ENCODE assay signal across 8 mouse cellular contexts in the genomic region with DNA sequence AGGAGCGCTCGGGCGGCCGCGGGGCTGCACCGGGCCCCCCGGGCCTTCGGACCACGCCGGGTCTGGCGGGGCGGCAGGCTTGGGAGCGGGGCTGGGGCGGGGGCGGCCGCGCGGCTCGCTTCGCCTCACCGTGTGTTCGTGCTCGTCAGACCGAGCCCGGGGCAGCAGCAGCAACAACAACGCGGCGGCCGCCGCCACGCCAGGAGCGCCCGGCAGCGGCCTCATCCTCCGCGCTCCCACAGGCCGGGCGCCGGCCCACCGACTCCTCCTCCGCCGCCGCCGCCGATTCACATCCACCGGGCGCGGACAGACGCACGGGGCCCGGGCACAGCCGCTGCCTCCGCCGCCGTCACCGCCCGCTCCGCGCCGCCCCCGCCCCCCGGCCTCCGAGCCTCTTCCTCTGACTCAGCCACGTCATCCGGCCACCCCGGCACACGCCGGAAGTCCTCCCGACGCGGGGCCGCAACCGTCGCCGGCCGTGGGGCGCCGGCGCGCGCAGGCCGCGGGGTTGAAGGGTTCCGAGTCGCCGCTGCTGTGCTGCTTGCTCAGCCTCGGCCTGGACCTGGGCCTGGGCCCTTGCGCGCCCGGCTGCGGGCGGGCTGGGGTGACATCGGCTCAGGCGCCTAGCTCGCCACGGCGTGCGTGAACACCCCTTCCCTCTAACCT. TPM values are rescaled to one million over a fixed set of nuclear protein-coding genes. Genes with fewer than 3 reads are reported as not detected.
A peak's percentile ranks its signal among the peaks of the same experiment; 100 is the strongest.
DNase-seq lines count a peak whose midpoint lies in the region; ATAC-seq and TF ChIP-seq lines count a peak whose summit lies in the region.

TSS of gene Tm9sf3 (minus strand) at position 368 of the 666 bp plus-strand sequence.

- peak within 1 kb of the TSS; percentile 72 for H3K4me2 ChIP-seq in heart, embryonic 12.5 days
- H3K4me2 ChIP-seq in liver, embryonic 12.5 days: peak within 1 kb of the TSS; percentile 85
- H3K4me2 ChIP-seq in stomach, embryonic 15.5 days: peak within 1 kb of the TSS; percentile 70

- peaks cover 44% of the 10 kb centered on the region for H3K79me3 ChIP-seq in C2C12 (ENCODE audit: low read depth)

- no peaks in the 10 kb centered on the region for H3K9me3 ChIP-seq in erythroblast, embryonic 14.5 days (ENCODE audit: control insufficient read depth, low read length)
- H3K9me3 ChIP-seq in heart, embryonic 12.5 days (replicated peaks): no peaks in the 10 kb centered on the region
- no peaks in the 10 kb centered on the region for H3K9me3 ChIP-seq in liver, embryonic 12.5 days (replicated peaks)
- H3K9me3 ChIP-seq in stomach, embryonic 15.5 days: no peaks in the 10 kb centered on the region

- H3K4me1 ChIP-seq in erythroblast, embryonic 14.5 days (ENCODE audit: control insufficient read depth): peaks cover 41% of the 10 kb centered on the region
- H3K4me1 ChIP-seq in heart, embryonic 12.5 days (replicated peaks): peaks cover 36% of the 10 kb centered on the region
- H3K4me1 ChIP-seq in liver, embryonic 12.5 days: peaks cover 48% of the 10 kb centered on the region
- peaks cover 20% of the 10 kb centered on the region; the same call in 1 of the 2 replicates for H3K4me1 ChIP-seq in stomach, embryonic 15.5 days

- WGBS in heart, embryonic 12.5 days: 0% methylated on average over 83 of the region's 98 CpGs
- under 1% methylated on average over 86 of the region's 98 CpGs for WGBS in liver, embryonic 12.5 days (ENCODE audit: insufficient replicate concordance)
- under 1% methylated on average over 78 of the region's 98 CpGs for WGBS in stomach, embryonic 15.5 days

- peaks cover 49% of the 10 kb centered on the region for H3K79me2 ChIP-seq in C2C12 (ENCODE audit: control insufficient read depth, insufficient read depth)

- TF ChIP-seq CTCF in C2C12 (IDR thresholded peaks at IDR 0.05; ENCODE audit: control insufficient read depth, insufficient read depth, insufficient read length): no peak
- TF ChIP-seq CTCF in brain, embryonic 14.5 days (IDR thresholded peaks at IDR 0.05; ENCODE audit: borderline replicate concordance, extremely low read depth, insufficient read depth, insufficient read length): no peak

- peak within 1 kb of the TSS; percentile 100 for H3ac ChIP-seq in C2C12 (ENCODE audit: control insufficient read depth, insufficient read length, low read depth)

- peak within 1 kb of the TSS; percentile 97 for H3K9ac ChIP-seq in heart, embryonic 12.5 days
- H3K9ac ChIP-seq in liver, embryonic 12.5 days: peak within 1 kb of the TSS; percentile 96
- peak within 1 kb of the TSS; percentile 94 for H3K9ac ChIP-seq in stomach, embryonic 15.5 days

- H3K4me3 ChIP-seq in C2C12 (ENCODE audit: insufficient read depth, poor library complexity, severe bottlenecking): peak within 1 kb of the TSS; percentile 73
- peak within 1 kb of the TSS; percentile 95 for H3K4me3 ChIP-seq in erythroblast, embryonic 14.5 days (replicated peaks)
- peak within 1 kb of the TSS; percentile 88 for H3K4me3 ChIP-seq in heart, embryonic 12.5 days
- H3K4me3 ChIP-seq in liver, embryonic 12.5 days: peak within 1 kb of the TSS; percentile 99
- peak within 1 kb of the TSS; percentile 94 for H3K4me3 ChIP-seq in stomach, embryonic 15.5 days (replicated peaks)

- TF ChIP-seq POLR2A in brain, embryonic 14.5 days (IDR thresholded peaks at IDR 0.05; ENCODE audit: borderline replicate concordance, extremely low read depth, insufficient read depth, insufficient read length, poor library complexity, severe bottlenecking): peak; percentile 99

- H3K27me3 ChIP-seq in C2C12 (ENCODE audit: control insufficient read depth, insufficient read depth, insufficient read length): no peaks in the 10 kb centered on the region
- H3K27me3 ChIP-seq in erythroblast, embryonic 14.5 days (ENCODE audit: control insufficient read depth): peaks cover 7% of the 10 kb centered on the region; the same call in 1 of the 2 replicates
- peaks cover 6% of the 10 kb centered on the region; the same call in 1 of the 2 replicates for H3K27me3 ChIP-seq in heart, embryonic 12.5 days (replicated peaks)
- H3K27me3 ChIP-seq in liver, embryonic 12.5 days (replicated peaks): no peaks in the 10 kb centered on the region
- H3K27me3 ChIP-seq in stomach, embryonic 15.5 days (replicated peaks): no peaks in the 10 kb centered on the region

- peak within 1 kb of the TSS; percentile 98 for H3K27ac ChIP-seq in heart, embryonic 12.5 days (ENCODE audit: poor library complexity, severe bottlenecking)
- H3K27ac ChIP-seq in liver, embryonic 12.5 days: peak within 1 kb of the TSS; percentile 97
- H3K27ac ChIP-seq in stomach, embryonic 15.5 days: peak within 1 kb of the TSS; percentile 99

- ATAC-seq in heart, embryonic 12.5 days (ENCODE audit: insufficient number of reproducible peaks, low FRiP score): peak; percentile 91
- ATAC-seq in liver, embryonic 12.5 days: peak; percentile 87
- ATAC-seq in stomach, embryonic 15.5 days (ENCODE audit: insufficient read depth, low FRiP score, low read depth): peak; percentile 92

- peak; percentile 93 for DNase-seq in brain, embryonic 14.5 days (ENCODE audit: low read depth)
- DNase-seq in kidney, postnatal 10 days: peak; percentile 94
- DNase-seq in natural killer cell, adult 2 months (ENCODE audit: low spot score in 2 of 2): peak; percentile 78 to 83

- peaks cover 6% of the 10 kb centered on the region for H3K36me3 ChIP-seq in C2C12 (ENCODE audit: control insufficient read depth, insufficient read depth)
- peaks cover 4% of the 10 kb centered on the region for H3K36me3 ChIP-seq in erythroblast, embryonic 14.5 days (ENCODE audit: control insufficient read depth)
- 0 out of 2 replicates have a peak, but pooled peaks cover 2% of the 10 kb centered on the region for H3K36me3 ChIP-seq in heart, embryonic 12.5 days
- H3K36me3 ChIP-seq in liver, embryonic 12.5 days: peaks cover 4% of the 10 kb centered on the region; the same call in 1 of the 2 replicates
- H3K36me3 ChIP-seq in stomach, embryonic 15.5 days: no peaks in the 10 kb centered on the region

TF ChIP-seq in C2C12, 6 proteins besides CTCF, POLR2A, EP300 and RAD21:
- TF ChIP-seq MYOD1 (IDR thresholded peaks at IDR 0.05; ENCODE audit: control insufficient read depth, insufficient read length, low read depth): no peak
- no peak for TF ChIP-seq FOSL1 (IDR thresholded peaks at IDR 0.05; ENCODE audit: insufficient read depth, low read length, poor library complexity, severe bottlenecking)
TF ChIP-seq in C2C12: peak in this region for 0.

RNA-seq across cellular contexts. Expression of gene Tm9sf3, which starts in this region (rescaled TPM):
- 49.5 TPM for polyA plus RNA-seq in C2C12 (2012; fragmentation: generic; extraction: Trizol)
- 95.4 and 105 TPM in 2 replicates for polyA plus RNA-seq in brain, embryonic 14.5 days (2012; rRNA removed)
- 0.23 and 0.39 TPM in 2 replicates for polyA plus RNA-seq in erythroblast, embryonic 14.5 days (2012)
- 140 and 142 TPM in 2 replicates for polyA plus RNA-seq in heart, embryonic 12.5 days (2016; fragmentation: Nextera tagmentation; extraction: Ambion mirVana)
- polyA plus RNA-seq in liver, embryonic 12.5 days (2016; fragmentation: Nextera tagmentation; extraction: Ambion mirVana): 93.0 and 98.7 TPM in 2 replicates
- polyA plus RNA-seq in stomach, embryonic 15.5 days (2015; fragmentation: Nextera tagmentation; extraction: Ambion mirVana): 155 and 179 TPM in 2 replicates

Comparison
In these comparisons a context has a peak if more than half of its experiments do, and no peak if none do; other contexts are left out.
1. Peak in every context shown above with its lines: DNase-seq, ATAC-seq, H3K4me3 ChIP-seq and H3K27ac ChIP-seq.
2. RNA of gene Tm9sf3 (polyA plus RNA-seq): 155 to 179 TPM in stomach, embryonic 15.5 days, 140 to 142 TPM in heart, embryonic 12.5 days, 95.4 to 105 TPM in brain, embryonic 14.5 days, 93.0 to 98.7 TPM in liver, embryonic 12.5 days and 49.5 TPM in C2C12 (single experiment); 0.23 to 0.39 TPM in erythroblast, embryonic 14.5 days; every median in the first group is over 10 times any median in the second.